Mouse (Mus musculus) MN1 (cell line): ENCODE data around the gene Lhx4.
A peak's percentile ranks its signal among the peaks of the same experiment; 100 is the strongest.

Source experiments
- DNase-seq: peaks from one replicate; pipeline ENCODE4 v3.0.0-alpha.2; 2016; ENCODE audit warnings: low spot score

Lhx4 gene

DNA sequence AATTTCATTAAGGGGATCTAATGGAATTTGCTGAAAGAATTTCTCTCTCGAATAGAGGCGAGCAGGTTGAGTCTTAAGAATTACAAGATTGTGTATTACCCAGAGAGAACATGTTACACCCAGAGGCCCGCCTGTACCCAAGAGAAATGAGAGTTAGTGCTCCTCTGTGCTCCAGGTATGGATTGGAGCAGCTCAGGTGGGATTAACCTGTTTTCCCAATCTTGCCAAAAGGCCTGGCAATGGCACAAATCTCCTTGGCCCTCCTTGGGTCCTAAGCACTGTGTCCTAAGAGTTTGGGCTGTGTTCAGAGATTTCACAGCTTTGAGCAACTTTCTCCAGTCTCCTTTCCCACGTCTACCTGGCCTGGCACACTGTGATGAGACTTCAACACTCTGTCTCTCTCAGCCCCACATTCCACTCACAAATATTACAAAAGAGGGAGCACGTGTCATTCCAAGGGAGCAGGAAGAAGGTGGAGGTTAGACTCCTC is 48.2 kb downstream of the Lhx4 start:
- DNase-seq: no peak

DNA sequence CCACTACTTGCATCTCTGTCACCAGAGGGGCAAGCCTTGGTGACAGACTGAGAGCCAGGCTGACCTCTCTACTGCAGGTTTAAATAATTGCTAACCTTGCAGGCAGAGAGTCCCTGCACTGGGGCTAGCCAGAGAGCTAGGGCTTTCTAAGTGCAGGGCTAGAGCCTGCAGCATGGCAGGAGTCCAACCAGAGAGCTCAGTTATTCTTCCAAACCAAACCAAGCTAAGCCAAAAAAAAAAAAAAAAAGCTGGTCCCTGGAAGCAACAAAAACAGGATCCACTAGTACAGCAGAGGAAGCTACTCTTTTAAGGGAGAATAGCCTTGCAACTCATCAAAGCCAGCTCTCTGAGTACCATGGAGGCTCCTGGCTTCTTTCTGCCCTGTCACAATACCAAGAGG is 50.6 kb downstream of the Lhx4 start:
- DNase-seq: peak; percentile 45

DNA sequence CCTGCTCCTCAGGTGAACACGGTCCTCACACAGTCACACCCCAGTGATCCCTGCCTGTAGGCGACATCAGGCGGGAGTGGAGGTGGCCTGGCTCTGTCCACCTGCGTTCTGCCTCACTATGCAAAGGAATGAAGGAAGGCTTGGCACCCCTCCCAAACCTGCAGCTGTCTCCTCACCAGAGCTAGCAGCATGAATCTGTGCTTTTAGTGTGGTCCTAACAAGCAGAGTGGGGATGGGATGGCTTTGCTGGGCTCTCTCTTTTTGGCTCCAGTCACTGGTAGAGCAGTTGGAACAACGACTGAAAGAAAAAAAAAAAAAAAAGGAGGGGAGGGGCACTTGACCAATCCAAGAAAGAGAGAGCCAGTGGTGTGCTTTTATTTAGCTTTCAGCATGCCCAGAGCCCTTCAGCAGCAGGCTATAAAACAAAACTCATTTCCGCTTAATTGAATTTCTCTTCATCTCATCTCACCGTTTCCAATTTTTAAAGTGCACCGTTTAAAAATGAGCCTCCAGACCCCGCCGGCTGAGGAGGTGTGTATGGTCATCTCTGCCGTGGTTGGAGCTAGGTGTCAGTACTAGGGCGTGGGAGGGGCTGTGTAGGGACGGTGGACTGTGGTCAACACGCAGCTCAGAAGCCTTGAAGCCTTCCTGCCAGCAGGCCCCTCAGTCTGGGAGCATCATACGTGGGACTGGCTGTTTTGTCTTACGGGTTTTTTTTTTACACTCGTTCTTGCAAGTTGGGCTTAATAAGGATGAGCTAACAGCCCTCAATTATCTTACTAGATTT is 52.9 kb downstream of the Lhx4 start:
- DNase-seq: peak; percentile 87

DNA sequence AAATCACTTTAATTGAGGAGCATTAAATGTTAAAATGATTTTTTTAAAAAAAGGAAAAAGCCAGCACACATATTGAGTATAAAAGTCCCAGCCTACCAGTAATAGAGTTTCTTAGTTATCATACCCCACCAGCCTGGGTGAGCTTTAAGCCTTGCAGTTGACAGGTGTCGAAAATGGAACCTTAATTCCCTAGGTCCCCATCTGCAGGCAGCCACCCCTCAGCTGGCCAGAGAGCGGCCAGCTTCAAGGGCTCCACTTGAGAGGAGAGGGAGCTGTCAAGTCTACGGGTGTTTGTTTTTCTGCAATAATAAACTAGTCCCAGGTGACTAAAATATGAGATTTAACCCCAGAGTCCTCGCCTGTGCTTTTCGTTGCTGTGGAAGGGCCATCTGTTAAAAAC is 58.0 kb downstream of the Lhx4 start:
- DNase-seq: no peak

DNA sequence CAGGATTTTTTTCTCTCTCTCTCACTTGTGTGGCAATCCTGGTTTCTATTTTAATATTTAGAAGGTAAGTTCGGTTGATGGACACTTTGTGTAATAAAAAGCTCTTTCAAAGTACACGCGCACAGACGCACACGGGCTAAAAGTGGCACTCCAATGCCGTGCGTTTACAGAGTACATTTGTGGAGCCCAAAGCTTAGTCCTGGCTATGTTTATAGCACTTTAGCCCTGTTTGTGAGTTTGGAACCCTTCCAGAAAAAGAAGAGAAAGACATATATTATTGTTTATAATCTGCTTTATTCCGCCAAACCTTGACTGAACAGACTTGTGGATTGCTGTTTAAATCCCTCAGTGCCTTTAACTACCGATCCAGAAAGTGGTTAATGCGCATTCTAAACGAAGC is 58.5 kb downstream of the Lhx4 start:
- no peak for DNase-seq

DNA sequence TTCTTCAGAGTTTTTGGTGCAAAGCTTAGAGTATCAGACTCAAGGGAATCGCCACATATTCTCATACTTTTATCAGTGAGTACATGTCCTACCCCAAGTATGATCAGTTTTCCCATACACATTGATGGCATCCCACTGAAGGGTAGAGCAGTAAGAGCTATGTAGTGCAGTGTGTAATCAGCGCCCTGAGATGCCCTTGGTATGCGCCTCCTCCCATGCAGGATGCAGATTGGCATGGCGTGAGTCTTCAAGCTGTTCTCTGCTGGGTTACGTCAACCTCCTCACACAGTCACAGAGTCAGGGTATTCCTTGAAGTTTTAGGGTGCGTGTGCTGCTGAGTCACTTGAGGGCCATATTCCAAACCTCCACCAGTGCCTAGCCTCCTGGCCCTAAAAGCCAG is 59.3 kb downstream of the Lhx4 start:
- DNase-seq: no peak

DNA sequence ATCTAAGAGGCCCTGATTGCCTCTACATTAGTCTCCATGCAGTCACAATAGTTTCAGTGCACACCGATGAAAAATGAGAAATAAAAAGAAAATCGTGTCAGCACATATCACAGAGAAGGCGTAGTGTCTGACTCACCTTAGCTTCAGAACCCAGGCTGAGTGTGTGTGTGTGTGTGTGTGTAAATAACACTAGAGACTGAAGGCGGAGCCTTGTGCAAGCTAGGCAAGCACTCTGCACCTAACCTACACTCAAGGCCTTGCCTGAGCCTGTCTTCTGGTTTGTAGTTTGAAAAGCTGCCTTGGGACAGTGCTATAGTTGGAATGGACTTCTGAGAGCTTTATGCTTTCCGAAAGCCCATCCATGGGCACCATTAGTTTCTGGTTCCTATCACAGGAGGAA is 61.9 kb downstream of the Lhx4 start:
- DNase-seq: no peak

DNA sequence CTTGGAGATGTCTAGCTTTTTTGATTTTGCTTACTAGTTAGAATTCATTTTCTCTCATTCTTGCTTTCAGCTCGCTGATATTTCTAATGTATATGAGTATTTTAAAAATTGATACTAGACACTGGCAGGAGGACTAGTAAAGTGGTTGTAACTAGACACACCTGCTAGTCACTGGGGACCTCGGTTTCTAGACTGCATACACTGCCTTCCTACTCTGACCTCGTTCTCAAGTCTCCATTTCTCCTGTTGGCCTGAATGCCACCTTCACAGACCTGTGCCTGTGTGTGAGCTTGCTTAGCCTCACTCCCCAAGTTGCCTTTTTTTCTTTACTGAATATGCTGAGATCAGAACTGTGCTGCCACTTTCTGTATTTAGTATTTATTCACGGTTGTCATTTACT is 62.3 kb downstream of the Lhx4 start:
- no peak for DNase-seq

DNA sequence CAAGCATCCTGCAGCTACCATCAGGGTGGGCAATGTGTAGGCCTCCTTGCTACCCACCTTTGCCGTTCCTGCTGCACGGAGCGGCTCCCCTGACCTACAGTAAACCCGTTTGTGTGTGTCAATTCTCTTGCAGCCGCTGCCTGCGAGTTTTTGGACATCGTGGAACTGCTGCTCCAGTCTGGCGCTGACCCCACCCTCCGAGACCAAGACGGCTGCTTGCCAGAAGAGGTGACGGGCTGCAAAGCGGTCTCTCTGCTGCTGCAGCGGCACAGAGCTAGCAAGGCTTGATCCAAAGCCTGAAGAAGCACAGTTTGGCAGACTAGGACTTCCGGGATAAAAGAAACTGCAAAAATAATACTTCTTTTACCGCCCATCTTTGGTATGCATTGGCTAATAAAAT is 64.7 kb downstream of the Lhx4 start:
- DNase-seq: no peak

DNA sequence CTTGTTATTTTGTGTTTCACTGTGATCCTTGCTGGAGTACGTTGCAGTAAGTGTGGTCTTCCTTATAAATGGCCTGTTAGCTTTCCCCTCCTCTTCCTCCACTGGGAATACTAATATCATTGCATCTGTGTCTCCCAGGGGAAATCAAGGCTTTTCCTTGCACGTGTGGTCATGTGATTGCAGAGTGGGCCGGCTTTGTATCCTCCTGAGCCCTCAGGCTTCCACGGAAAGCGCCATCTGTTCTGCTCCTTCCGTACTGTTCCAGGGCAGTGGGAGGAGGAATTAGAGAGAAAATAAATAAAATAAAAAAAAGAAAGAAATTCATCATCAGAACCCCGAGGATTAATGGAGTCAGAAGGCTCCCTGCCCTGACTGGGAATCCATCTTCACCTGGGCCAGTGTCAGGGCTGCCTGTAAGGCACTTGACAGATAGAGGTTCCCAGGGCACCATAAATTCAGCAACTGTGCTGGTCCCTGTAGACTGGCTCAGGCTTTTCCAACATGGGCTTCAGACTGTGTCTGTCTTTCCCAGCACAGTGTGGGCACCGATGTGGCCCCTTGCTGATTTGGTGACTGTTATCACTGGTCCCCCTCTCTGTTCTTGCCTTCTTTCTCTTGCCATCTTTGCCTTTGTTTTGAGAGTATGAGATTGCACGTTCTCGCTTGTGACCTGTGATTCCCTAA is 70.2 kb downstream of the Lhx4 start:
- no peak for DNase-seq

DNA sequence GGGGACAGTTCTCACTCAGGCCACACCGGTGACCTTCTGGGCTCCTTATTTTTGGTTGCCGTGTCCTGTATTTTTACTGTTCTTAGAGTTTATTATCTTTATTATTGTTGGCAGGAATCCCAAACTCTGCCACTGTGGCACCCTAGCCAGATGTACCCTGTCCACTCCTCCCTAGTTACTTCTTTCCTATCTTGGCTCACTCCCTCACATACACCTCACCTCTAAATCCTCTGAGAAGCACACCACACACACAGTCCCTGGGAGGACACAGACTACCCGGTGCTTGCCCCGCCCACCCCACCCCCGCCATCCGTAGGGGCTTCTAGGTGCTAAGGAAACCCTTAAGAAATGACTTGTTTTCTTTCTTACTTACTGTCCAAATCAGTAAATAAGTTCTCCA is 75.9 kb downstream of the Lhx4 start:
- peak; percentile 41 for DNase-seq

DNA sequence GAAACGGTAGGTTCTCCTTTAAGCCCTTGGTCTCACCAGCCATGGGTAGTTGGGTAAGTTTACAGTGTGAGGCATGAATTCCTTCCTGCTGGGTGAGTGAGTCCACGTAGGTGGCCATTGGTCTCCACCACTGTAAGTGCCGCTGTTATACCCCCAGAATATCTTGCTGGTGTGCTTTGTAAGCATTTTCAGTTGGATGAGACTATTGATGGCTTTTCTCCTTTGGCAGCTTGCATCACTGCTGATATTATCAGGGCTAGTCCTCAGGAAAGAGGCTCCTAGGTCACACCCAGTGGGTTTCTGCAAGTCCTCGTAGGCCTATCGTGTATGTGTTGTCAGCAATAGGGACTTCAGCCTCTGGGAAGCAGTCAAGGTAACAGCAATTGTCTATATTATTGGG is 87.5 kb downstream of the Lhx4 start:
- DNase-seq: no peak

DNA sequence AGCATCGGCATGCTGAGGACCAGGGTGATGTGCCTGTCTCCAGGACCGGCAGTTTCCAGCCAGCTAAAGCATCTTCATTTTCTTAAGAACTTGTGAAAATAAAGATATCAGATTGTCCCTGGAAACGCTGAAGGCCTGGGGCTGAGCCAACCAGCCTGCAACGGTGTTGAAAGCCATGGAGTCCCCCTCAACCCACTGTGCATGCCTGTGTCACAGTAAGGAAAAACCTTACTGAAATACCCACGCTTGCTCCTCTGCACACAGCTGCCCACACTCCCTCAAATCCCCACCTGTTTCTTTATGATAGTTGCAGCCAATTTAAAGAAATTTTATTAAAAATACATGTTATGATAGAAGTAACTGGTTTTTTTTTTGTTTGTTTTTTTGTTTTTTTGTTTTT is 95.2 kb downstream of the Lhx4 start:
- DNase-seq: no peak

DNA sequence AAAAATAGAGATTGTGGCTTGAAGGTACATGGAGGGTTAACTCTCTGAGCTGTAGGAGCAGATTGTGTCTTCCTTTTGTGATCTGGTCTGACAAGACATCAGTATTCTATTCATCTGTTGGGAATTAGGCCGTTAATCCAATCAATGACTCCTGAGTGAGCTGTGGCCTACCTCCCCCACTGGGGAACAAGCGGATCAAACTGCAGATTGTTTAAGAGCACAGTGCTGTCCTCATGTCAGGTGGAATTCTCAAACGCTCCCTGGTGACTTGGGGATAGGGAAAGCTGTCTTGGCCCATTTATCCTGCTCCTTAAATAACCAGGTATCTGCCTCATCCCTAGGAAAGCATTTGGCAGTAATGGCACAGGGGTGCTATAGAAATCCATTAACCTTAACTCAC is 96.5 kb downstream of the Lhx4 start:
- peak; percentile 31 for DNase-seq

DNA sequence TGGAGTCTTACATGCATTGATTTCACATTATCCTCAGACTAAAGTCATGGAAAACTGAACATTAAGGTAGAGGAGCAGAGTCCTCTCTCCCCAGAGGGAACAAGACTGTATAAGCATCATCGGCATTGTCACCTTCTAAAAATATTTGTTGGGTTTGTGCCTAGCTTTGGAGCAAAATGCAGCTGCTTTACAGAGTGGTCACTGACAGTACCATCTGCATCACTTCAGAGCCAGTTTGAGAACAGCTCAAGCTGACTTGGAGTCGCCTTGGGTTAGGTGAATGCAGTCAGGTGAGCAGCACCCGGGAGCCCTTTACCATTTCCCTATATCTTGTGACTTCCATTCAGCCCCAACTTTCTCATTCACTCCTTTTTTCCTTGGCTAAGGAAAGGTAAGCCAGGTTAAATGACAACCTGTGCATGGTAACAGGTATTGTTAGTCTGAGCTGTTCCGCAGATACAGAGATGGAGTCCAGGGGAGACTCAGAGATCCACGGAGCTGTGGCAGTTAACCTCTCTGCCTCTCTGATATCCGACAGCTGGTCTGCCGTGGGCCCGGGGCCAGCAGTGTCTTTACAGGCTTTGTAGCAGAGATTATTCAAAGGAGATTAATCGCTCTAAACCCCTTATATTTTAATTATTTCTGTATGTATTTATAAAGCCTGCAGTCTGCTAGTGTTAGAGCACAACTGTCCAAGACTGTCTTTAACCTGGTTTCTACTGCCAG is 101.2 kb downstream of the Lhx4 start:
- no peak for DNase-seq
